Mouse (Mus musculus): Measurements from ENCODE around the gene Ssr1.

DNA sequence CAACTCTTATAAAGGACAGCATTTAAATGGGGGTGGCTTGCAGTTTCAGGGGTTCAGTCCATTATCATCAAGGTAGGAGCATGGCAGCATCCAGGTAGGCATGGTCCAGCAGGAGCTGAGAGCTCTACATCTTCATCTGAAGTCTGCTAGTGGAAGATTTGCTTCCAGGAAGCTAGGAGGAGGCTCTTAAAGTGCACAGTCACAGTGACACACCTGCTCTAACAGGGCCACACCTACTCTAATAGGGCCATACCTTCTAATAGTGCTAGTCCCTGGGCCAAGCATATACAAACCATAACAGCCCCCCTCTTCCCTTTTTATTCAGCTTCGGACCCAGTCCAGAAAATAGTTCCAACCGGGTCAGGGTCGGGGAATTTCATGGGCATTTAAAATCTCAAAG lies 5.7 kb upstream of the Ssr1 start:
- TF ChIP-seq CTCF (IDR thresholded peaks at IDR 0.05; ENCODE audit: low read depth, low read length) (no peak), POLR2A (IDR thresholded peaks at IDR 0.05; ENCODE audit: borderline replicate concordance, low read depth, low read length) (no peak)
